Mouse (Mus musculus) MEL (cell line): ENCODE data around the gene Pou2f2.

Experiments
- CTCF ChIP-seq, 3 experiments: IDR thresholded peaks in 2 of 3; conservative IDR thresholded peaks in 1 of 3; 2 replicates each; pipeline ENCODE4 v1.5.1; 2011 to 2012; ENCODE audit warnings: low read length in 3 of 3, low read depth in 2 of 3, mild to moderate bottlenecking in 2 of 3, improper control_type of control experiment in 1 of 3, inconsistent platforms in 1 of 3, mixed read lengths in 1 of 3, moderate library complexity in 1 of 3; ENCODE audit not compliant: control insufficient read depth in 1 of 3, insufficient read depth in 1 of 3, poor library complexity in 1 of 3, severe bottlenecking in 1 of 3
- ELF1 ChIP-seq: IDR thresholded peaks from 2 replicates; pipeline ENCODE4 v1.6.1; 2014; ENCODE audit warnings: low read depth, mild to moderate bottlenecking, inconsistent platforms, low read length, improper control_type of control experiment, moderate library complexity
- GATA1 ChIP-seq: IDR thresholded peaks from 2 replicates; pipeline ENCODE4 v1.6.1; 2011; ENCODE audit warnings: low read depth, low read length, improper control_type of control experiment
- MAZ ChIP-seq: IDR thresholded peaks from 2 replicates; pipeline ENCODE4 v1.6.1; 2012; ENCODE audit warnings: low read depth, mild to moderate bottlenecking, inconsistent platforms, low read length, improper control_type of control experiment

- TF ChIP-seq CTCF (IDR thresholded peaks at IDR 0.05 in 2 of 3, conservative IDR thresholded peaks at IDR 0.05 in 1 of 3; ENCODE audit: control insufficient read depth in 1 of 3, insufficient read depth in 1 of 3, low read depth in 2 of 3, low read length in 3 of 3, poor library complexity in 1 of 3, severe bottlenecking in 1 of 3) (no peak), MAZ (peak; percentile 80), ELF1 (no peak), GATA1 (no peak; the same call in none of the 2 replicates)
Measured at GRCm38 (mm10) chr7:25155469-25156157, 23.9 kb downstream of the Pou2f2 start.
